Mouse (Mus musculus): Measurements from ENCODE around the gene Fam47e. TPM values are rescaled to one million over a fixed set of nuclear protein-coding genes. Genes with fewer than 3 reads are reported as not detected.

The Fam47e gene
- polyA plus RNA-seq (2017; shearing (Covaris generic)): not detected

DNA sequence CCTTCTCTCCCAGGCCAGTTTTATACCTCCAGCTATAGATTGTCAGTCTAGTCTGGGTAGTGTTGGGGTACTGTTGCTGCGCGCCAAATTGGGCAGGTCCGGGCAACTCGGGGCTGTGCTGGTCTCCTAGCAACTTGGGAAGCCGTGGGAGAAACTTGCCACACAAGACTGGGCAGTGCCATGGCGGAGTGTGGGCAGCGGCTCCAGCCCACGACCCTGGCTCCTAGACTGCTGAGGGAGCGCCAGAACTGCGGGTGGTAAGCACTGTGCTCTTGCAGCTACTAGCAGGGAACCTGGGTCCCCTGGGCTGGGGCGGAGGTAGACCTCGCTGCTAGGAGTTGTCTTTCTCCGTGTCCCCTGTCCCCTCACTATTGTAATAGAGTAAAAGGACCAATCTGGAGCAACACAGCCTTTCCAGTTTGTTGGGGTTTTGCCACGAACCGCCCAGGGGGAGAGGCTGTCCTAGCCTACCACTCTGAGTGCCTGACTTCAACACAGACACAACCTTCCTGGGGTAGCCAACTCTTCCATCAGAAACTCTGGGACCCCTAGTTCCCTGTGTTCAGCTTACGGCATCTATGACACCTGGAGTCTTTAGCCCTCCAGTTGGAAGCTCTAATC lies at the start of gene Fam47e:
Gene Fam47e, plus strand, starts transcription at position 179 of the 621 bp plus-strand sequence.

DNA sequence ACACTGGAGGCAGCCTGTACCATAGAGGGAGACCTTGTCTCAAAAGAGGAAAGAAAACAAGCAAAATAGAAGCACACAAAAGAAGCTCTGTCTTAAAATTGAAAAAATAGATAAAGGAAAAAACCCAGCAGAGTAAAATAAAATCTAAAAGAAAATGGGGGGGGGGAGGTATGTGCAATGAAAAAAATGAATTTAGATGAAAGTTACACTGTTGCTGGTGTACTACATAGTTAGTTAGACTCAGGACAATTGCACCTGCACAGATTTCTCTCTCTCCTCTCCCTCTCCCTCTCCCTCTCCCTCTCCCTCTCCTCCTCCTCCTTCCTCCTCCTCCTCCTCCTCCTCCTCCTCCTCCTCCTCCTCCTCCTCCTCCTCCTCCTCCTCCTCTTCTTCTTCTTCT lies 48.1 kb upstream of the Fam47e start, which contains the start of gene Scarb2:
Gene Scarb2, minus strand, starts transcription at position 101 of the 400 bp plus-strand sequence.

GRCm38 (mm10) chr5:92602691-92603690 lies 48.1 kb downstream of the Fam47e start, which contains the start of gene Stbd1:
Gene Stbd1, plus strand, starts transcription at chr5:92603041.

Other genes with a start within 250 kb of the Fam47e start
- 10 to 100 TPM; 24.4 to 49.7 TPM for gene Sdad1, start 244.6 kb upstream of the Fam47e start, polyA plus RNA-seq (2017; shearing (Covaris generic))
- 1 to 10 TPM in 1 of 2 experiments, under 1 TPM in 1; 0.89 to 1.8 TPM for gene Cxcl9, start 227.0 kb upstream of the Fam47e start, polyA plus RNA-seq (2017; shearing (Covaris generic))
- gene Art3, start 223.2 kb upstream of the Fam47e start, polyA plus RNA-seq (2017; shearing (Covaris generic)): 1 to 10 TPM in 1 of 2 experiments, under 1 TPM in 1; 0.93 to 1.1 TPM
- gene Cxcl10, start 206.2 kb upstream of the Fam47e start, polyA plus RNA-seq (2017; shearing (Covaris generic)): 10 to 100 TPM; 14.3 to 43.4 TPM
- 10 to 100 TPM; 37.7 to 40.5 TPM for gene Nup54, start 119.8 kb upstream of the Fam47e start, polyA plus RNA-seq (2017; shearing (Covaris generic))
- 10 to 100 TPM; 23.5 to 28.8 TPM for gene Scarb2, start 48.2 kb upstream of the Fam47e start, polyA plus RNA-seq (2017; shearing (Covaris generic))
- gene Stbd1, start 48.0 kb downstream of the Fam47e start, polyA plus RNA-seq (2017; shearing (Covaris generic)): 1 to 10 TPM in 1 of 2 experiments, not detected in 1; 1.1 TPM
- gene Ccdc158, start 120.2 kb downstream of the Fam47e start, polyA plus RNA-seq (2017; shearing (Covaris generic)): under 1 TPM in 1 of 2 experiments, not detected in 1; 0.14 TPM
- 1 to 10 TPM in 1 of 2 experiments, under 1 TPM in 1; 0.07 to 1.2 TPM for gene Shroom3, start 128.4 kb downstream of the Fam47e start, polyA plus RNA-seq (2017; shearing (Covaris generic))

Data from activated CD4-positive, CD25-positive, alpha-beta regulatory T cell (primary cell).